ENCODE assay signal across 30 mouse cellular contexts in genomic region chr2:93835596-93835995, GRCm38 (mm10). TPM values are rescaled to one million over a fixed set of nuclear protein-coding genes. Genes with fewer than 3 reads are reported as not detected.
DNase-seq lines count a peak whose midpoint lies in the region; ATAC-seq and TF ChIP-seq lines count a peak whose summit lies in the region.
"Had no signal": no experiment of that assay in that cellular context is flagged by ENCODE, and none has a peak within 500 bp of the region (broad histone marks: within the 10 kb centered on the region; RNA-seq: fewer than 3 reads in every experiment).

No protein-coding gene starts in this region.

- no peak for TF ChIP-seq CTCF in forebrain, postnatal 0 days (IDR thresholded peaks at IDR 0.05; ENCODE audit: low read depth)
- no peak for TF ChIP-seq CTCF in testis, adult 2 months (IDR thresholded peaks at IDR 0.05; ENCODE audit: control insufficient read depth, insufficient read depth, insufficient replicate concordance, low read depth, low read length)
- TF ChIP-seq CTCF in olfactory bulb, adult 2 months (IDR thresholded peaks at IDR 0.05; ENCODE audit: insufficient read depth, low read depth, low read length), result no peak

- no peak for DNase-seq in forebrain, postnatal 0 days
- no peak for DNase-seq in forebrain, embryonic 10.5 days (ENCODE audit: extremely low spot score, low spot score)
- no peak for DNase-seq in testis, postnatal 10 days (ENCODE audit: low spot score)
- peak; percentile 78 for DNase-seq in R1 (ENCODE audit: low read depth, low spot score)
- DNase-seq in cerebellum, adult 9-10 months, result no peak
- DNase-seq: adrenal gland, adult 8-10 months; adrenal gland, postnatal 14 days; adrenal gland, postnatal 36 days; B cell, adult 2 months; cerebellum, adult 11-12 months; cerebellum, adult 2 months; cerebellum, adult 9-11 months; cerebellum, postnatal 14 days; cerebellum, postnatal 36 days; embryo, embryonic 11 days had no signal

- no peaks in the 10 kb centered on the region for H3K9me3 ChIP-seq in forebrain, postnatal 0 days (ENCODE audit: low read length)
- no peaks in the 10 kb centered on the region for H3K9me3 ChIP-seq in forebrain, embryonic 10.5 days
- H3K9me3 ChIP-seq in heart, embryonic 12.5 days (replicated peaks), result peaks cover 4% of the 10 kb centered on the region; the same call in 1 of the 2 replicates
- H3K9me3 ChIP-seq: embryonic facial prominence, embryonic 15.5 days; forebrain, embryonic 13.5 days; forebrain, embryonic 15.5 days; G1E had no signal

- H3K9ac ChIP-seq in forebrain, postnatal 0 days, result no peak overlapping the region
- H3K9ac ChIP-seq in heart, embryonic 12.5 days, result no peak overlapping the region
- H3K9ac ChIP-seq: embryonic facial prominence, embryonic 13.5 days; embryonic facial prominence, embryonic 15.5 days; forebrain, embryonic 13.5 days; forebrain, embryonic 15.5 days had no signal

- ATAC-seq in forebrain, postnatal 0 days, result no peak
- no peak for ATAC-seq in heart, embryonic 12.5 days (ENCODE audit: insufficient number of reproducible peaks, low FRiP score)
- ATAC-seq: activated CD4-positive, CD25-positive, alpha-beta regulatory T cell, adult 4 months; CD4-positive, CD25-positive, alpha-beta regulatory T cell, adult 4 months; forebrain, embryonic 13.5 days; forebrain, embryonic 15.5 days; Patski had no signal

- TF ChIP-seq POLR2A in testis, adult 2 months (IDR thresholded peaks at IDR 0.05; ENCODE audit: control insufficient read depth, low read depth, low read length), result no peak
- no peak for TF ChIP-seq POLR2A in olfactory bulb, adult 2 months (IDR thresholded peaks at IDR 0.05; ENCODE audit: insufficient read depth, low read depth, low read length)

- 86% methylated on average over 11 of the region's 11 CpGs for WGBS in forebrain, postnatal 0 days
- WGBS in forebrain, embryonic 10.5 days, result 85% methylated on average over 11 of the region's 11 CpGs
- WGBS in olfactory bulb, adult 2 months, result 77% methylated on average over 11 of the region's 11 CpGs
- 72% methylated on average over 11 of the region's 11 CpGs for WGBS in heart, embryonic 12.5 days

- H3K4me2 ChIP-seq in forebrain, postnatal 0 days (ENCODE audit: low read depth), result no peak overlapping the region
- no peak overlapping the region for H3K4me2 ChIP-seq in heart, embryonic 12.5 days
- H3K4me2 ChIP-seq: embryonic facial prominence, embryonic 13.5 days; embryonic facial prominence, embryonic 15.5 days; forebrain, embryonic 13.5 days; forebrain, embryonic 15.5 days had no signal

- H3K27me3 ChIP-seq in forebrain, postnatal 0 days (ENCODE audit: insufficient read depth, low read length), result no peaks in the 10 kb centered on the region
- H3K27me3 ChIP-seq in forebrain, embryonic 10.5 days (ENCODE audit: poor library complexity, severe bottlenecking), result no peaks in the 10 kb centered on the region
- H3K27me3 ChIP-seq in testis, adult 2 months (ENCODE audit: control insufficient read depth, insufficient read depth, low read length), result no peaks in the 10 kb centered on the region
- no peaks in the 10 kb centered on the region for H3K27me3 ChIP-seq in heart, embryonic 12.5 days (replicated peaks)
- H3K27me3 ChIP-seq: CH12.LX; embryonic facial prominence, embryonic 13.5 days; embryonic facial prominence, embryonic 15.5 days; forebrain, embryonic 13.5 days; forebrain, embryonic 15.5 days; Patski had no signal

- no peaks in the 10 kb centered on the region for H3K4me1 ChIP-seq in forebrain, postnatal 0 days (ENCODE audit: insufficient read depth)
- H3K4me1 ChIP-seq in forebrain, embryonic 10.5 days, result no peaks in the 10 kb centered on the region
- H3K4me1 ChIP-seq in testis, adult 2 months (ENCODE audit: control insufficient read depth, insufficient read depth, low read length), result peaks cover 2% of the 10 kb centered on the region; the same call in 1 of the 2 replicates
- peaks cover 14% of the 10 kb centered on the region for H3K4me1 ChIP-seq in olfactory bulb, adult 2 months (ENCODE audit: control insufficient read depth, insufficient read depth, low read length)
- peaks cover 12% of the 10 kb centered on the region for H3K4me1 ChIP-seq in heart, embryonic 12.5 days (replicated peaks)
- H3K4me1 ChIP-seq: embryonic facial prominence, embryonic 13.5 days; embryonic facial prominence, embryonic 15.5 days; forebrain, embryonic 13.5 days; forebrain, embryonic 15.5 days had no signal

- no peak overlapping the region for H3K4me3 ChIP-seq in forebrain, postnatal 0 days (ENCODE audit: low read depth, low read length)
- no peak overlapping the region for H3K4me3 ChIP-seq in forebrain, embryonic 10.5 days
- peak overlapping the region; percentile 36 for H3K4me3 ChIP-seq in testis, adult 2 months (ENCODE audit: control insufficient read depth, low read depth, low read length)
- H3K4me3 ChIP-seq in olfactory bulb, adult 2 months (ENCODE audit: insufficient read depth, low read depth, low read length), result no peak overlapping the region
- no peak overlapping the region for H3K4me3 ChIP-seq in heart, embryonic 12.5 days
- H3K4me3 ChIP-seq: embryonic facial prominence, embryonic 13.5 days; embryonic facial prominence, embryonic 15.5 days; erythroblast, embryonic 14.5 days; forebrain, embryonic 13.5 days; forebrain, embryonic 15.5 days had no signal

- H3K36me3 ChIP-seq in forebrain, postnatal 0 days (ENCODE audit: insufficient read depth), result peaks cover 20% of the 10 kb centered on the region
- peaks cover 65% of the 10 kb centered on the region for H3K36me3 ChIP-seq in forebrain, embryonic 10.5 days (replicated peaks)
- no peaks in the 10 kb centered on the region for H3K36me3 ChIP-seq in testis, adult 2 months (ENCODE audit: control insufficient read depth, insufficient read depth, low read length)
- peaks cover 42% of the 10 kb centered on the region for H3K36me3 ChIP-seq in heart, embryonic 12.5 days
- H3K36me3 ChIP-seq: G1E had no signal

- peak overlapping the region; percentile 10; the same call in 1 of the 2 replicates for H3K27ac ChIP-seq in forebrain, postnatal 0 days (ENCODE audit: low read depth, low read length)
- no peak overlapping the region for H3K27ac ChIP-seq in forebrain, embryonic 10.5 days
- no peak overlapping the region for H3K27ac ChIP-seq in testis, adult 2 months (ENCODE audit: control insufficient read depth, insufficient read depth, low read depth, low read length)
- H3K27ac ChIP-seq in olfactory bulb, adult 2 months (ENCODE audit: insufficient read depth, low read depth, low read length), result peak overlapping the region; percentile 26; the same call in 1 of the 2 replicates
- H3K27ac ChIP-seq in heart, embryonic 12.5 days (ENCODE audit: poor library complexity, severe bottlenecking), result no peak overlapping the region
- H3K27ac ChIP-seq: embryonic facial prominence, embryonic 13.5 days; embryonic facial prominence, embryonic 15.5 days; forebrain, embryonic 13.5 days; forebrain, embryonic 15.5 days had no signal

RNA-seq across cellular contexts. Expression of gene Ext2, which starts 13.2 kb away (rescaled TPM):
- 31.4 and 37.7 TPM in 2 replicates for total RNA-seq in forebrain, postnatal 0 days (2014; rRNA removed)
- polyA plus RNA-seq in forebrain, postnatal 0 days (2015; fragmentation: Nextera tagmentation; extraction: Ambion mirVana), result 67.8 and 68.6 TPM in 2 replicates
- 64.6 and 69.8 TPM in 2 replicates for polyA plus RNA-seq in forebrain, embryonic 10.5 days (2016; fragmentation: Nextera tagmentation; extraction: Ambion mirVana)
- polyA plus RNA-seq in testis, adult 2 months (2012; rRNA removed), result 15.5 and 17.6 TPM in 2 replicates
- polyA plus RNA-seq in olfactory bulb, adult 2 months (2012; ENCODE audit: insufficient read depth, insufficient read length, low replicate concordance, missing spikeins), result not detected in 2 replicates
- polyA plus RNA-seq in heart, embryonic 12.5 days (2016; fragmentation: Nextera tagmentation; extraction: Ambion mirVana), result 79.8 and 87.2 TPM in 2 replicates

RNA-seq across cellular contexts. Expression of gene Accs, which starts 14.1 kb away (rescaled TPM):
- 14.2 and 15.2 TPM in 2 replicates for total RNA-seq in forebrain, postnatal 0 days (2014; rRNA removed)
- polyA plus RNA-seq in forebrain, postnatal 0 days (2015; fragmentation: Nextera tagmentation; extraction: Ambion mirVana), result 3.8 and 5.1 TPM in 2 replicates
- 8.8 and 9.2 TPM in 2 replicates for polyA plus RNA-seq in forebrain, embryonic 10.5 days (2016; fragmentation: Nextera tagmentation; extraction: Ambion mirVana)
- 2.5 and 2.6 TPM in 2 replicates for polyA plus RNA-seq in testis, adult 2 months (2012; rRNA removed)
- polyA plus RNA-seq in olfactory bulb, adult 2 months (2012; ENCODE audit: insufficient read depth, insufficient read length, low replicate concordance, missing spikeins), result not detected in 2 replicates
- polyA plus RNA-seq in heart, embryonic 12.5 days (2016; fragmentation: Nextera tagmentation; extraction: Ambion mirVana), result 6.2 and 6.6 TPM in 2 replicates
- polyA plus RNA-seq: erythroblast, embryonic 14.5 days had no signal

RNA-seq across cellular contexts. Expression of gene Accsl, which starts 33.4 kb away (rescaled TPM):
- total RNA-seq in forebrain, postnatal 0 days (2014; rRNA removed), result 0.08 and 1.2 TPM in 2 replicates
- 0.22 and 0.38 TPM in 2 replicates for polyA plus RNA-seq in forebrain, postnatal 0 days (2015; fragmentation: Nextera tagmentation; extraction: Ambion mirVana)
- polyA plus RNA-seq in forebrain, embryonic 10.5 days (2016; fragmentation: Nextera tagmentation; extraction: Ambion mirVana), result 0.60 TPM in 1 of 2 replicates, not detected in the other
- polyA plus RNA-seq in testis, adult 2 months (2012; rRNA removed), result 0.18 TPM in 1 of 2 replicates, not detected in the other
- polyA plus RNA-seq in olfactory bulb, adult 2 months (2012; ENCODE audit: insufficient read depth, insufficient read length, low replicate concordance, missing spikeins), result not detected in 2 replicates
- not detected in 2 replicates for polyA plus RNA-seq in heart, embryonic 12.5 days (2016; fragmentation: Nextera tagmentation; extraction: Ambion mirVana)
- total RNA-seq: common myeloid progenitor, adult 5-6 weeks; G1E had no signal
- polyA plus RNA-seq: activated CD4-positive, CD25-positive, alpha-beta regulatory T cell, adult 4 months; CD4-positive, CD25-positive, alpha-beta regulatory T cell, adult 4 months; embryonic facial prominence, embryonic 11.5 days; embryonic facial prominence, embryonic 13.5 days; erythroblast, embryonic 14.5 days; G1E; Patski had no signal

Comparison
In these comparisons a context has a peak if more than half of its experiments do, and no peak if none do; other contexts are left out.
1. H3K27ac ChIP-seq: peak in forebrain, postnatal 0 days (single experiment) and olfactory bulb, adult 2 months (single experiment); none in forebrain, embryonic 10.5 days (single experiment), testis, adult 2 months (single experiment) and heart, embryonic 12.5 days (single experiment).